Mouse (Mus musculus): ENCODE results near the gene Olfr222. TPM values are rescaled to one million over a fixed set of nuclear protein-coding genes. Genes with fewer than 3 reads are reported as not detected.
A peak's percentile ranks its signal among the peaks of the same experiment; 100 is the strongest.

Olfr222 gene
- total and polyA plus RNA-seq, 2 experiments from 2014 or later = not detected

DNA sequence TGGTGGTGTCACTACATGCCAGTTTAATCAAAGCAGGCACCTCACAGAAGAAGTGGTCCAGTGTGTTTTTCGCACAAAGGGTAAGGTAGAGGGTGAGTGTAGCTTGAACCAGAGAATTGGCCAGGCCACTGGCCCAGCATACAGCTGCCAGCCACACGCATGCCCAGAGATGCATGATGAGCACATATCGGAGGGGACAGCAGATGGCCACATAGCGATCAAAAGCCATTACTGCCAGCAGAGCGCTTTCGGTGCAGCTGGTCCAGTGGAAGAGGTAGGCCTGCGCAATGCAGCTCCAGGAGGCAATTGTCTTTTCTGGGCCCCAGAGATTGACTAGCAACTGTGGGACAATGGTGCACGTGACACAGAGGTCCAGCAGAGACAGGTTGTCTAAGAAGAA is 13.5 kb upstream of the Olfr222 start:
- Histone ChIP-seq H3K4me3 (ENCODE audit: low read depth, low read length) (no peak overlapping the region), H3K4me2 (ENCODE audit: low read depth, low read length) (no peak overlapping the region), H3K4me1 (ENCODE audit: control insufficient read depth, insufficient read depth) (no peaks in the 10 kb centered on the region), H3K27ac (ENCODE audit: low read depth) (no peak overlapping the region), H3K27me3 (ENCODE audit: control insufficient read depth, insufficient read depth, low read length) (no peaks in the 10 kb centered on the region), H3K36me3 (replicated peaks; ENCODE audit: control insufficient read depth, insufficient read depth, low read length) (no peaks in the 10 kb centered on the region), H3K9me3 (replicated peaks; ENCODE audit: control insufficient read depth, low read length) (no peaks in the 10 kb centered on the region), H3K9ac (replicated peaks; ENCODE audit: low read depth, low read length) (no peak overlapping the region)
- DNase-seq (ENCODE audit: low spot score) (no peak), ATAC-seq (ENCODE audit: insufficient read depth, low read depth) (no peak)
- WGBS = 82% methylated on average over 8 of the region's 8 CpGs
- TF ChIP-seq CTCF (IDR thresholded peaks at IDR 0.05; ENCODE audit: low read depth) = no peak
- TF ChIP-seq EP300 (IDR thresholded peaks at IDR 0.05; ENCODE audit: low read depth) = no peak

DNA sequence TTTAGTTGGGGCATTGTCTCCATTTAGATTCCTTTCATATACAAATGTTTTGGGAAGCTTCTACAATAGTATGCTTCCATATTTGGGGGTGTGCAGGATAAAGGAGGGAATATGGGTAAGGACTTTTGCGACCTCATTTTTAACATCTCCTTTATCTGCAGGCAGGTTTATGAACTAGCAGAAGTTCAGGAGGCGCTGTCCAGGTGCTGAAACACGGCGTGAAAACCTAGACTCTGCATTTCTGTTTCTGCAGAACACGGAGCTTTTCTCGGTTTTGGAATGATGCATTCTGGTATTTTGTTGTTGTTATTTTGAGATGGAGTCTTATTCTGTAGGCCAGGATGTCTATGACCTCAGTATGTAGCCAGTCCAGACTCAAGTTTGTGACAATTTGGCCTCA is 8.5 kb upstream of the Olfr222 start:
- no peak overlapping the region for H3K27ac ChIP-seq (ENCODE audit: low read depth)
- no peaks in the 10 kb centered on the region for H3K9me3 ChIP-seq (replicated peaks; ENCODE audit: control insufficient read depth, low read length)
- no peaks in the 10 kb centered on the region for H3K27me3 ChIP-seq (ENCODE audit: control insufficient read depth, insufficient read depth, low read length)
- H3K36me3 ChIP-seq (replicated peaks; ENCODE audit: control insufficient read depth, insufficient read depth, low read length) = no peaks in the 10 kb centered on the region
- H3K4me2 ChIP-seq (ENCODE audit: low read depth, low read length) = no peak overlapping the region
- H3K4me1 ChIP-seq (ENCODE audit: control insufficient read depth, insufficient read depth) = no peaks in the 10 kb centered on the region
- no peak overlapping the region for H3K4me3 ChIP-seq (ENCODE audit: low read depth, low read length)
- DNase-seq (ENCODE audit: low spot score) (peak; percentile 24), ATAC-seq (ENCODE audit: insufficient read depth, low read depth) (no peak)
- 19% methylated on average over 6 of the region's 6 CpGs for WGBS
- TF ChIP-seq CTCF (IDR thresholded peaks at IDR 0.05; ENCODE audit: low read depth) (no peak), EP300 (IDR thresholded peaks at IDR 0.05; ENCODE audit: low read depth) (no peak)
- H3K9ac ChIP-seq (replicated peaks; ENCODE audit: low read depth, low read length) = no peak overlapping the region

DNA sequence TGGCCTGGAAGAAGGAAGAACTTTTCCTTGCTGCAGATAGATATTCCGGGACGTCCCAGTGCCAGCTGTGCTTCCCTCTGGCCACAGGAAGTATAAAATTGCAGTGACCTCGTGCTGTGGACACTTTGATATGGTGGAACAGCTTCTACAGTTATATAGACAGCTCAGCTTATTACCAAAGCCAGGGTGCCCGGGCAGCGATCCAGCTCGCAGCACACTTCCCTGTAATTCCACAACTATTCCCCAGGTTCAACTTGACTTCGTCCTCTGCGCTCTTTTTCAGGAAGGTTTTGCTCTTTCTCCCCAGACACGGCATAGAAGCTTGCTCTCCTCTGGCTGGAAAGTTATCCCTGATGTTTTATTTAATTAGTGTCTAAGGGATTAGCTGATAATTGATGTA is 309 bp downstream of the Olfr222 start:
- TF ChIP-seq CTCF (IDR thresholded peaks at IDR 0.05; ENCODE audit: low read depth) (no peak), EP300 (IDR thresholded peaks at IDR 0.05; ENCODE audit: low read depth) (no peak)
- no peak for DNase-seq (ENCODE audit: low spot score)
- no peak for ATAC-seq (ENCODE audit: insufficient read depth, low read depth)
- H3K4me3 ChIP-seq (ENCODE audit: low read depth, low read length) = no peak overlapping the region
- no peaks in the 10 kb centered on the region for H3K36me3 ChIP-seq (replicated peaks; ENCODE audit: control insufficient read depth, insufficient read depth, low read length)
- WGBS = 46% methylated on average over 9 of the region's 9 CpGs
- H3K27ac ChIP-seq (ENCODE audit: low read depth) = no peak overlapping the region
- H3K4me1 ChIP-seq (ENCODE audit: control insufficient read depth, insufficient read depth) = no peaks in the 10 kb centered on the region
- no peaks in the 10 kb centered on the region for H3K9me3 ChIP-seq (replicated peaks; ENCODE audit: control insufficient read depth, low read length)
- H3K27me3 ChIP-seq (ENCODE audit: control insufficient read depth, insufficient read depth, low read length) = peaks cover 26% of the 10 kb centered on the region
- H3K9ac ChIP-seq (replicated peaks; ENCODE audit: low read depth, low read length) = no peak overlapping the region
- H3K4me2 ChIP-seq (ENCODE audit: low read depth, low read length) = no peak overlapping the region

DNA sequence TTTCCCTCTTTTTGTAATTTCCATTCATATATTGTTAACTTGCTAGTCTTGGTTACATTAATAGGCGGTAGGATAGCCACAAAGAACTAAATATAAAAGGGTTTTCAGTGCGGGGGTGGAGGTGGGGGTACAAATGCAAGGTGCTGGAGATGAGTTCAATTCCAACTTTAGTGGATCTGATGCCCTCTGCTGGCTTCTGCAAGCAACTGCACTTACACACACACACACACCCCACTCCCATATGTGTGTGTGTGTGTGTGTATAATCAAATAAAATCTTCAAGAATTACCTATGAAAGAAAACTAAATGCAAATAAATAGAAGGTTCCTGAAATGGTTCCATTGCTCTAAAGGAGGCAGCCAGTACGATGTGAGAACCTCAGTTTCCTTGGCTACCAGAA is 6.7 kb downstream of the Olfr222 start:
- H3K9ac ChIP-seq (replicated peaks; ENCODE audit: low read depth, low read length) = no peak overlapping the region
- H3K4me2 ChIP-seq (ENCODE audit: low read depth, low read length) = no peak overlapping the region
- no peak overlapping the region for H3K4me3 ChIP-seq (ENCODE audit: low read depth, low read length)
- TF ChIP-seq CTCF (IDR thresholded peaks at IDR 0.05; ENCODE audit: low read depth) = peak; percentile 43
- no peak for TF ChIP-seq EP300 (IDR thresholded peaks at IDR 0.05; ENCODE audit: low read depth)
- ATAC-seq (ENCODE audit: insufficient read depth, low read depth) (no peak), DNase-seq (ENCODE audit: low spot score) (no peak)
- WGBS = 55% methylated on average over 3 of the region's 3 CpGs
- H3K4me1 ChIP-seq (ENCODE audit: control insufficient read depth, insufficient read depth) = no peaks in the 10 kb centered on the region
- no peaks in the 10 kb centered on the region for H3K9me3 ChIP-seq (replicated peaks; ENCODE audit: control insufficient read depth, low read length)
- peaks cover 27% of the 10 kb centered on the region for H3K27me3 ChIP-seq (ENCODE audit: control insufficient read depth, insufficient read depth, low read length)
- H3K27ac ChIP-seq (ENCODE audit: low read depth) = no peak overlapping the region
- no peaks in the 10 kb centered on the region for H3K36me3 ChIP-seq (replicated peaks; ENCODE audit: control insufficient read depth, insufficient read depth, low read length)

DNA sequence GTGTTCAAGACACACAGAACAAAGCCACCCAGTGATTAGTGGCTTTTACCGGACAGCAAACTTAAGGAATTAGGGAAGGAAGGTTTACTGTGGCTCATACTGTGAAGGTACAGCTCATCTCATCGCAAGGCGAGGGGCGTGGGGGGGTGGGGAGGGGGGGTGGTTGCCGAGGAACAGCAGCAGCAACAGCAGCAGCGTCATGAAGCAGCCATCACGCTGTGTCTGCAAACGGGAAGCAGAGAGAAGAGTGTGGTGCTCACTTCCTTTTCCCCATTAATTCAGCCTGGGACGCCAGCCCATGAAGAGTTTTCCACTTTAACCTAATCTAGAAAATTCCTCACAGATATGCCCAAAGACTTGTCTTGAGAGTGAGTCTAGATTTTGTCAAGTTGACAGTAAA is 13.2 kb downstream of the Olfr222 start:
- H3K4me2 ChIP-seq (ENCODE audit: low read depth, low read length) = no peak overlapping the region
- H3K27ac ChIP-seq (ENCODE audit: low read depth) = no peak overlapping the region
- no peak for TF ChIP-seq CTCF (IDR thresholded peaks at IDR 0.05; ENCODE audit: low read depth)
- TF ChIP-seq EP300 (IDR thresholded peaks at IDR 0.05; ENCODE audit: low read depth) = no peak
- no peaks in the 10 kb centered on the region for H3K36me3 ChIP-seq (replicated peaks; ENCODE audit: control insufficient read depth, insufficient read depth, low read length)
- H3K9me3 ChIP-seq (replicated peaks; ENCODE audit: control insufficient read depth, low read length) = no peaks in the 10 kb centered on the region
- WGBS = 66% methylated on average over 9 of the region's 9 CpGs
- no peak overlapping the region for H3K9ac ChIP-seq (replicated peaks; ENCODE audit: low read depth, low read length)
- no peak for ATAC-seq (ENCODE audit: insufficient read depth, low read depth)
- no peak for DNase-seq (ENCODE audit: low spot score)
- no peaks in the 10 kb centered on the region for H3K27me3 ChIP-seq (ENCODE audit: control insufficient read depth, insufficient read depth, low read length)
- no peaks in the 10 kb centered on the region for H3K4me1 ChIP-seq (ENCODE audit: control insufficient read depth, insufficient read depth)
- H3K4me3 ChIP-seq (ENCODE audit: low read depth, low read length) = no peak overlapping the region

DNA sequence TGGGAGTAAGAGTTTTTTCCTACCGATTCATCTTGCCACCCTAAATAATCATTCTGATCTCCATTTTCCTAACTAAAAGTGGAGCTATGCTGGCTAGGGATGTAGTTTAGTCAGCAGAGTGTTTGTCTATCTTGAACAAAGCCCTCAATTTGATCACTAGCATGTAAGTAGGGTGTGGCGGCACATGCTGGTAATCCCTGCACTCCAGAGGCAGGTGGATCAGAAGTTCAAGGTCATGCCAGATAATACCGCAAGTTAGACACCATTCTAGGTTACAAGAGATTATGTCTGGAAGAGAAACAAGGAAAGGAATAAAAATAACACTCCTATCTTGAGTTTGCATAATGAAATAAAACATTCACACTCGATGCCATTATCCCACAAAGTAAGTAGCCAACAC is 13.7 kb downstream of the Olfr222 start:
- no peak for DNase-seq (ENCODE audit: low spot score)
- no peak overlapping the region for H3K4me3 ChIP-seq (ENCODE audit: low read depth, low read length)
- no peak overlapping the region for H3K4me2 ChIP-seq (ENCODE audit: low read depth, low read length)
- H3K9me3 ChIP-seq (replicated peaks; ENCODE audit: control insufficient read depth, low read length) = no peaks in the 10 kb centered on the region
- no peak for ATAC-seq (ENCODE audit: insufficient read depth, low read depth)
- no peak overlapping the region for H3K27ac ChIP-seq (ENCODE audit: low read depth)
- WGBS = 75% methylated on average over 4 of the region's 4 CpGs
- no peak overlapping the region for H3K9ac ChIP-seq (replicated peaks; ENCODE audit: low read depth, low read length)
- H3K4me1 ChIP-seq (ENCODE audit: control insufficient read depth, insufficient read depth) = no peaks in the 10 kb centered on the region
- no peaks in the 10 kb centered on the region for H3K27me3 ChIP-seq (ENCODE audit: control insufficient read depth, insufficient read depth, low read length)
- no peaks in the 10 kb centered on the region for H3K36me3 ChIP-seq (replicated peaks; ENCODE audit: control insufficient read depth, insufficient read depth, low read length)
- no peak for TF ChIP-seq EP300 (IDR thresholded peaks at IDR 0.05; ENCODE audit: low read depth)
- no peak for TF ChIP-seq CTCF (IDR thresholded peaks at IDR 0.05; ENCODE audit: low read depth)
